Mouse (Mus musculus) adrenal gland, adult (tissue): ENCODE measurements at regions not wholly inside any gene's neighbourhood (a gene's known extent, or its start where the extent isn't known, plus 50 kb on each side); places are given as distances from the start of the nearest gene placed in this dataset.

ENCODE experiments used
- DNase-seq, 2 experiments: peaks; one replicate each; pipeline ENCODE4 v3.0.0; 2022 to 2023; ENCODE audit warnings: low spot score in 1 of 2; ENCODE audit not compliant: inconsistent age in 2 of 2

DNA sequence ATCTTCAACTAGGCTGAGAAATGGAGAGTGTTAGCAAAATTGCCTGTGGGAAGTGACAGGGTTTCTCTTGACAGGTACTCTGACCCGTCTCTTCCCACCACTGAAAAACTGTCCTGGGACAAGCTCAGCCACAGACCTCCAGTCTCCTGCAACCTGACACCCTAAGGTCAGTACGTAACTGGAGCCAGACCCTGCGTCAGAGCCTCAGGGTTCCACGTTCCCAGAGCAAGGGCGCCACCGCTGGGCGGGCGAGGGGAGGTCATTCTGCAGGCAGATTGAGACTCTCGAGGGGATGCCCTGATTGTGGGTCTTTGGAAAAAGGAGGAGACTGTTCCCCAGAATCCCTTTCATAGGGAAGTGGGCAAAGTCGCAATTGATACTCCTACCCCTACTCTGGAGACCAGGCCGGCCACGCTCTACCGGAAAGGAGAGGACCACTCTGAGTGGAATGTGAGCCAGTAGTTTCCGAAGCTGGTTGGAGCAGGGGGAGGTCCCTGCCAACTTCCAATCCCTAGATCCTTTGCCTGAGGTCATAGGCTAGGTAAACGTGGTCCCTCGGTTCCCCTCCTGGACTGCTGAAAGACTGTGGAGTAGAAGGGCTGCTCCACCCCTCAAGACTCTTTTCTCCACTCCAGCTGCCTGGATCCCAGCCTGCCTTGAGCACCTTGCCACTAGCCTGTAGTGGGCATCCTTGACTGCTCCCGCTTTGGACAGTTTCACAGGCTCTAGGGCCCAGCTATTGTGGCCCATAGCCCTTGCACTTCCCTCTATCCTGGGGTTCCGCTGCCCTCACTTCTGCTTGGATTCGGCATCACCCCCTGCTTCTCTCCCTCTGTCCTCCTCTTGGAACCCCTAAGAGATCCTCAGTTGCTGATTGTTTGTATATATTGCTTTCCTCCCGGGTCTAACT, 61.0 kb upstream of the Lpcat1 start:
- DNase-seq = peak; percentile 17 to 62

DNA sequence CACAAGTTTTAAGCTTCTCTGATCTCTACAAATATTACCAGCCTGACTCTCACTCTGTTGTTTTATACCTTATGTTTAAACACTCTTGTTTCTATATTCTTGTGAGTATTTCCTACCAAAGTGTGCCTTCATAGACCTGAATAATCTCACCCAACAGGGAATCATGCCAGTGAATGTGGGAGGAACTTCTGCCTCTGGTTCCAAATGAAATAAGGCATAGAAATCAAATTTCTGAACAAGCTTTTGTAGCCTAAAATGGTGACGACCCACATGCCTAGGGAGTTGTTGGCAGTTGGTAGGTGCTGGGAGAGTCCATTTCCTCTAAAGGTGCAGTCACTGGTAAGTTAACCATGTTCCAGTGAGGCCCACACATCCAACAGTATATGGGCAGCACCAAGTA, 66.1 kb upstream of the Lpcat1 start:
- no peak for DNase-seq

- no peak for DNase-seq
Observed at GRCm38 (mm10) chr13:73397033-73397432, 68.7 kb upstream of the Ndufs6 start.

- no peak for DNase-seq
Observed at GRCm38 (mm10) chr13:73395856-73396255, 67.5 kb upstream of the Ndufs6 start.

DNA sequence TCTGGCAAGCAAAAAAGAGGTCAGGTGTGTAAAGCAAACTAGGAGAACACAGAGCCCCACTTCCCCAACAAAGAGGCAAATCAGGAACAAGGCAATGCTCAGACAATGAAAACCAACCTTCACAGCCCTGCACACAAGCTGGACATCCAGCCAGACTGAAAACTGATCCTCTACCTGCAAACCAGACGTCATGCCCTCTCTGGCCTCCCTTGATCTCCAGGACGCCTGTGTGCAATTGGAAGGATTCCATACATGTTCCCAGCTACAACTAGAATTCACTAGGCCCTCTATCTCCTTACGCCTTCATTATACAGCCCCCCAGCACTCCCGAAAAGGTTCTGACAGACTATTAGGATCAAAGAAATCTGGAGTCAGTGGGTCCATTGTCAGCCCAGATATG, 60.7 kb upstream of the Ndufs6 start:
- DNase-seq = no peak

DNA sequence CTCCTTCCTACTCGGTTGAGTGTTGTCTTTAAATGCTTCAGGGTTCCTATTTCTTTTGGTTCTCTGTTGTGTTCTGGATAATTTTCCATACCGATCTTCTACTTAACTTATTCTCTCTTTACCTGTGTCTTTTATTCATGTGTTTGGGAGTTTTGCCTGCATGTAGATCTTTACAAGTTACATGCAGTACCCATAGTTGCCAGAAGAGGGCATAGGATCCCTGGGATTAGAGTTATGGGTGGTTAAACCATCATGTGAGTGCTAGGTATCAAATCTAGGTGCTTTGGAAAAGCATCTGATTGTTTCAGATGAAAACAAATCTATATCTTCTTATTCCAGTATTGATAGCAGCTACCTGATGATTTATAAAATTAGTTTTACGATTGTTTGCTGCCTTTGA, 55.2 kb upstream of the Ndufs6 start:
- DNase-seq = peak in 1 of 2 experiments; percentile 61
